Mouse (Mus musculus) embryonic fibroblast, embryonic 13.5 days (primary cell): ENCODE data around the gene Slc25a5. TPM values are rescaled to one million over a fixed set of nuclear protein-coding genes. Genes with fewer than 3 reads are reported as not detected.

Experiments
- H3K27ac ChIP-seq: 2 replicates; pipeline ENCODE4 v1.5.1; 2012; ENCODE audit warnings: low read length, control low read depth, inconsistent platforms; ENCODE audit not compliant: insufficient read depth
- H3K4me1 ChIP-seq: 2 replicates; pipeline ENCODE4 v1.6.1; 2011; ENCODE audit warnings: low read length; ENCODE audit not compliant: control insufficient read depth, insufficient read depth
- H3K4me3 ChIP-seq: 2 replicates; pipeline ENCODE4 v1.5.1; 2011; ENCODE audit warnings: mild to moderate bottlenecking, control low read depth, low read length; ENCODE audit not compliant: insufficient read depth
- CTCF ChIP-seq: IDR thresholded peaks from 2 replicates; pipeline ENCODE4 v1.5.1; 2011; ENCODE audit warnings: mild to moderate bottlenecking, control low read depth, low read length, moderate library complexity, borderline replicate concordance; ENCODE audit not compliant: insufficient read depth
- POLR2A ChIP-seq: IDR thresholded peaks from 2 replicates; pipeline ENCODE4 v1.6.1; 2011; ENCODE audit warnings: low read depth, mild to moderate bottlenecking, control low read depth, low read length, moderate library complexity
- polyA plus RNA-seq: library from polyadenylated mRNA; stranded (reverse); fragments of >200 nt; gene quantifications from 2 replicates; pipeline ENCODE4 v1.2.4, GENCODE M21; 2011; ENCODE audit warnings: low read depth; ENCODE audit not compliant: missing spikeins, insufficient read length

Gene Slc25a5
- polyA plus RNA-seq, 1 experiment = 502 TPM

DNA sequence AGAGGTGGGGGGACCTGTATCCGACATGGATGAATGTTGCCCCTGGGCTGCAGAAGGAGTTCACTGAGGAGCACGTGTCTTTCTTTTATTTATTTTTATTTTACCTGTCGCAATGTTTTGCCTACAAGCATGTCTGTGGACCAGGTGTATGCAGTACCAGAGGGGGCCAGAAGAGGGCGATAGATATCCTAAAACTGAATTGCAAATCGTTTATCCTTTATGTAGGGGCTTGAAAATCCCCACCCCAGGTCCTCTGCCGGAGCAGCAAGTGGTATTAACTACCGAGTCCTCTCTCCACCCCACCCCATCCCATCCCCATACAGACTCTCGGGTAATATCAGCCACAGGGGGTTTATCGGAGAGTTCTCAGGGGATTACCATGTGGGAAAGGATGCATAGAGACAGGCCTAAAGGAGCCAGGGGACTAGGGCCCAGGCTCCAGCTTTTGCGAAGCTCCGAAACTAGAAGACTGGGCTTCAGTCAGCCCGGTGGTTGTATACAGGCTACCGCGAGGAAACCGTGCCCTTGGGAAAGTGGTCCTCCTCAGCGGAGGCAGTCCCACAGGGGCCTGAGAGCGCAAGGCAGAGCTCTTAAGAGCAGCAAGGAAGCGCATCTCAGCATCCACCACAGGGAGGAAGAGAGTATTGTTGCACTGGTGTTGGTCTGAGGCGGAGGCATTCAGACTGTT lies 38.1 kb downstream of the Slc25a5 start:
- no peak overlapping the region for H3K27ac ChIP-seq
- TF ChIP-seq CTCF = no peak
- peaks cover 10% of the 10 kb centered on the region for H3K4me1 ChIP-seq
- H3K4me3 ChIP-seq = no peak overlapping the region

DNA sequence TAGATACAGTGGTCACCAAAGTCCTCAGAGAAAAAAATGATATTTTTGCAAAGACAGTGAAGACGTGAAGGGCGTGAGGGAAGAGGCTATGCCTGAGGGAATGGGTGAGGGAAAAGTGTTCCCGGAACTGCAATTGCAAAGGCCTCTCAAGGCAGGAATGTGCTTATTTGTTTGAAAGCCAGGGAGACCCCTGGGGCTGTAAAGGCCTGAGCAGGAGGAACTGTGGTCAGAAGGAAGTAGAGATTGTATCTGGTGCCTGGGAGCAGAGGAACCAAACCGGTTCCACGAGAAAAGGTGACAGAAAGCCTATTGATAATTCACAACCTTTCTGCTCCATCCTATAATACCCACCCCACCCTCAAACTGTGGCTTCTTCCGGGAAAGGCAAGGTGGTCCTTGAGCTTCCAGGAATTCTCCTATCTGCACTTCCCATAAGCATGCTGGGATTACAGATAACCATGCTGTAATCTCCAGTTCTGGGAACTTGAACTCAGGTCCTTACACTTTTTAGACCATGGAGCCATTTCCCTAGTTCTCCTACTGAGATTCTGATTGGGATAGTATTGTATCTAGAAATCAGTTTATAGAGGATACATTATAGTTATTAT lies 41.7 kb downstream of the Slc25a5 start:
- Histone ChIP-seq H3K27ac (no peak overlapping the region), H3K4me1 (no peaks in the 10 kb centered on the region), H3K4me3 (no peak overlapping the region)
- TF ChIP-seq CTCF (no peak), POLR2A (no peak)

DNA sequence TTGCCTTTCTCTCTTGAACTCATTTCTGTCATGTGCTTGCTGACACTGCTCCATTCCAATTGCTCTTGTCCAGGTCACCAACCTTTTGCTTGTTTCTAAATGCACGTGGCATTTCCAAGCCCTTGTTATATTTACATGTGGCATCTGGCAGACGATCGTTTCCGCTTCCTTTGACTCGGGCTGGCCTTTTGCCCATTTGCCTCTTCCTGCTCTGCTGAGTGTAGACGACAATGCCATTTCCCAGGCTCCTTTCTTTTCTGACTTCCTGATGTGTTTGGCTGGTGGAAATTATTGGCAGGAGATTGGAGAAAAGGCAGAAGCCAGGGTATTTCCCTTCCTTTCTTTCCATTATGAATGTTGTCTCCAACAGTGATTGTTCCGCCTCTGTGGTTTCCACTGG lies 43.9 kb downstream of the Slc25a5 start:
- H3K4me1 ChIP-seq = no peaks in the 10 kb centered on the region
- TF ChIP-seq CTCF = no peak
- no peak for TF ChIP-seq POLR2A
- no peak overlapping the region for H3K27ac ChIP-seq
- H3K4me3 ChIP-seq = no peak overlapping the region

DNA sequence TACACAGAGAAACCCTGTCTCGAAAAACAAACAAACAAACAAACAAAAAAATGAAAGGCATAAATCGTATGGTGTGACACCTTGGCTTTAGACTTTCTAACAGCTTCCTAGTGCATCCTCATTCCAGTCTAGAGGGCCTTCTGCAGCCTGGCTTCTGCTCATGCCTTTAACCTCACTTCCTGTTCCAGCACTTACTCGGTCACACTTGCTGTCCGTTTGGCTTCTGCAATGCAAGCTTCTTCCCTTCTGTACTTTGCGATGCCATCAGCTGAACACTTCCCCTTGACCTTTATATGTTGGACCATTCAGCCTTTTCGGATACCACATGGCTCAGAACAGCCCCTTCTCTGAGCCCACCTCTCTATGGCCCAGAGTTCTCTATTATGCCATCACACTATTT lies 46.2 kb downstream of the Slc25a5 start:
- Histone ChIP-seq H3K4me1 (no peaks in the 10 kb centered on the region), H3K4me3 (no peak overlapping the region), H3K27ac (no peak overlapping the region)
- TF ChIP-seq CTCF (no peak), POLR2A (no peak)

DNA sequence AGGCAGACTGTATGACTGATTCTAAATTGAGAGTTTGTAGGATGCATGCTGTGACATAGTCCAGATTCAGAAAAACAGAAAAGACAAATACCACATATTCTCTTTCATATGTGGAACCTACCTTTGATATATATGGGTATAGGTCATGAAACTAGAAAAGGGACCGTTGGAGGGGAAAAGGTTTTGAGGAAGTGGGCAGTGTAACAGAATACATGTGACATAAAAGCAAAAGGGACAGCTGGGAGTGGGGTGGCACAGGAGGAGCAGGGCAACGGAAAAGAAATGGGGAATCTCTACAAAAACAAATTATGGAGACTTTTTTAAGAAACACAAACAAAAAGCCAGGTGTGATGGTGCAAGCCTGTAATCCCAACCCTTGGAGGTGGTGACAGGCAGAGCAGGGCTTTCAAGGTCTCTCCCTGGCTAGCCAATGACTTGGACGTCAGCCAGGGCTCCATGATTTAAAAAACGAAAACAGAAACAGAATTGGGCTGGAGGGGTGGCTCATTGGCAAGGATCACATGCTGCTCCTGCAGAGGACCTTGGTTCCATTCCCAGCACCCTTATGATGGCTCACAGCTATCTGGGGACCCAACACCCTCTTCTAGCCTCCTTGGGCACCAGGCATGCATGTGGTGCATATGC lies 48.0 kb downstream of the Slc25a5 start:
- H3K4me3 ChIP-seq = no peak overlapping the region
- H3K4me1 ChIP-seq = no peaks in the 10 kb centered on the region
- no peak overlapping the region for H3K27ac ChIP-seq
- no peak for TF ChIP-seq CTCF
- TF ChIP-seq POLR2A = no peak

DNA sequence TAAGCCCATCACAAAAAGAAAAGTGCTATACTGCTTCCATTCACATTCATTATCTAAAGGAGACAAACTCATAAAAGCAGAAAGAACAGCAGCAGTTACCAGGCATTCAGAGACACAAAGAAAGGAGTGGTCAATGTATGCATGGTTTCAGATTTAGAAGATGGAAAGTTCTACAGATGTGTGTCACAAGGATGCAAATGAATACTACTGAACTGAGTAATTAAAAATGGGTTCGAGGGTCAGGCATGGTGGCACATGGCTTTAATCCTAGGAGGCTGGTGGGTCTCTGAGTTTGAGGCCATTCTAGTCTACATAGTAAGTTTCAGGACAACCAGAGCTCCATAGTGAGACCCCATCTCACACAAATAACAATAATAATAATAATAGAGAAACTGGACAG lies 51.7 kb downstream of the Slc25a5 start:
- no peak overlapping the region for H3K4me3 ChIP-seq
- no peaks in the 10 kb centered on the region for H3K4me1 ChIP-seq
- H3K27ac ChIP-seq = no peak overlapping the region
- TF ChIP-seq POLR2A = no peak
- TF ChIP-seq CTCF = no peak

Other genes with a start within 250 kb of the Slc25a5 start
- gene Pgrmc1, start 197.4 kb upstream of the Slc25a5 start, polyA plus RNA-seq = 200 and 205 TPM in 2 replicates
- 3.9 and 4.2 TPM in 2 replicates for gene Akap17b, start 150.3 kb upstream of the Slc25a5 start, polyA plus RNA-seq
- gene Slc25a43, start 52.0 kb upstream of the Slc25a5 start, polyA plus RNA-seq = 2.6 and 6.8 TPM in 2 replicates
- gene Ube2a, start 78.2 kb downstream of the Slc25a5 start, polyA plus RNA-seq = 60.2 and 65.7 TPM in 2 replicates
- gene C330007P06Rik, start 78.5 kb downstream of the Slc25a5 start, polyA plus RNA-seq = 43.8 and 52.9 TPM in 2 replicates
- gene Nkrf, start 107.2 kb downstream of the Slc25a5 start, polyA plus RNA-seq = 6.6 and 8.0 TPM in 2 replicates
- gene Sept6, start 196.1 kb downstream of the Slc25a5 start, polyA plus RNA-seq = 18.8 and 29.6 TPM in 2 replicates